Mouse (Mus musculus) midbrain, embryonic 12.5 days (tissue): ENCODE measurements around the gene Mad1l1. TPM values are rescaled to one million over a fixed set of nuclear protein-coding genes. Genes with fewer than 3 reads are reported as not detected.

Experiments
- ATAC-seq: fragments of 200-750 bp; cut with Nextera tagmentation; 2 replicates; pipeline ENCODE4 v1.8.0; 2017; ENCODE audit warnings: low read depth, moderate TSS enrichment, moderate library complexity; ENCODE audit not compliant: low FRiP score
- H3K27ac ChIP-seq: fragments of 300-500 bp; sonication (generic); replicated peaks from 2 replicates; pipeline ENCODE4 v1.5.1; 2016; ENCODE audit warnings: mild to moderate bottlenecking
- H3K27me3 ChIP-seq: fragments of 300-500 bp; sonication (generic); 2 replicates; pipeline ENCODE4 v1.6.1; 2016; ENCODE audit warnings: mild to moderate bottlenecking
- H3K36me3 ChIP-seq: fragments of 300-500 bp; sonication (generic); 2 replicates; pipeline ENCODE4 v1.6.1; 2016
- H3K4me1 ChIP-seq: fragments of 300-500 bp; sonication (generic); 2 replicates; pipeline ENCODE4 v1.6.1; 2016
- H3K4me2 ChIP-seq: fragments of 300-500 bp; sonication (generic); replicated peaks from 2 replicates; pipeline ENCODE4 v1.6.1; 2016; ENCODE audit warnings: mild to moderate bottlenecking, moderate library complexity
- H3K4me3 ChIP-seq: fragments of 300-500 bp; sonication (generic); 2 replicates; pipeline ENCODE4 v1.5.1; 2016; ENCODE audit warnings: mild to moderate bottlenecking
- H3K9ac ChIP-seq: fragments of 300-500 bp; sonication (generic); replicated peaks from 2 replicates; pipeline ENCODE4 v1.6.1; 2016; ENCODE audit warnings: mild to moderate bottlenecking, moderate library complexity
- H3K9me3 ChIP-seq: fragments of 300-500 bp; sonication (generic); 2 replicates; pipeline ENCODE4 v1.6.1; 2016; ENCODE audit warnings: mild to moderate bottlenecking
- WGBS: fragments of 180-500 bp; shearing (Covaris S2); methylation state at CpG from one replicate; pipeline ENCODE4 v1.1.7; 2016; 5-methylcytosine and 5-hydroxymethylcytosine counted together
- polyA plus RNA-seq: library from polyadenylated mRNA; unstranded; fragments of >200 nt; fragmentation: Nextera tagmentation; extraction: Ambion mirVana; gene quantifications from 2 replicates; pipeline ENCODE4 v1.2.1, GENCODE M21; 2016

The Mad1l1 gene
- polyA plus RNA-seq, 1 experiment from 2014 or later = 48.7 TPM

DNA sequence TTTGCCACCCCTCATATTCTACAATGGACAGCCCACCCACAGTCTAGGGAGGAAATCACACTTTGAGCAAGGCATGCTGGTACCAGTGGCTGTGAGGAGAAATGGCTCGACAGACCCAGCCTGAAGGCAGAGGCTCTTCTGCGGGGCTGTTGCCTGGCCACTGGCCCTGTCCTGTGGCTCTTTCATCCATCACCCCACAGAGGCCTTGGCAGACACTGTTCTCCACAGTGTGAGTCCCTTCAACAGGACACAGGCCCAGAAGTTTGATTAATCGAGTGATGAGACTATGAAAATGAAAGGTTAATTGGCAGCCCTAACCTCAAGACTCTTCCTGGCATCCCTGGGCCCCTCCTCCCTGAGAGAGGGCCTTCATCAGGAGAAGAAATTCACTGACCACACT, 253.3 kb downstream of the Mad1l1 start:
- 84% methylated on average over 3 of the region's 3 CpGs for WGBS

GRCm38 (mm10) chr5:140066769-140067168, 254.6 kb downstream of the Mad1l1 start:
- Histone ChIP-seq H3K4me2 (no peak overlapping the region), H3K9ac (no peak overlapping the region), H3K36me3 (0 out of 2 replicates have a peak, but pooled peaks cover 4% of the 10 kb centered on the region), H3K4me1 (peaks cover 18% of the 10 kb centered on the region; the same call in 1 of the 2 replicates), H3K4me3 (no peak overlapping the region), H3K9me3 (no peaks in the 10 kb centered on the region), H3K27me3 (no peaks in the 10 kb centered on the region), H3K27ac (no peak overlapping the region)
- ATAC-seq = no peak
- WGBS = 82% methylated on average over 8 of the region's 8 CpGs

More for the DNA sequence above, 253.3 kb downstream of the Mad1l1 start:
- Histone ChIP-seq H3K4me1 (peaks cover 18% of the 10 kb centered on the region), H3K27me3 (no peaks in the 10 kb centered on the region), H3K4me2 (no peak overlapping the region), H3K4me3 (no peak overlapping the region), H3K27ac (no peak overlapping the region), H3K9me3 (no peaks in the 10 kb centered on the region), H3K36me3 (0 out of 2 replicates have a peak, but pooled peaks cover 4% of the 10 kb centered on the region), H3K9ac (no peak overlapping the region)
- ATAC-seq = no peak

DNA sequence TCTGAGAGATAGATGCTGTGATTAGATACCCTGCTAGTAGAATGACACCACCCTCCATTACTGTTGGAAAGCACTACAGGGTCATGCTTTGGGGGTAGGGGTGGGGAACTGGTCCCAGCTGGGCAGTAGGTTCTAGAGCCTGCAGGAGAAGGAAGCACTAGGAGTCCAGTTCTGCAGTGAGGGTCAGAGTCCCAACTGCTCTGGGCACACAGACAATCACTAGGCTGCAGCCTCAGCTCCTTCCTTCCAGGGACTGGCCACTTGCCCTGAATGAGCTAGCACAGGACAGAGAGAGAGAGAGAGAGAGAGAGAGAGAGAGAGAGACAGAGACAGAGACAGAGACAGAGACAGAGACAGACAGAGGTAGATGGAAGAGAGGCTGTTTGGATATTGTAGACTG, 255.1 kb downstream of the Mad1l1 start:
- H3K27me3 ChIP-seq = no peaks in the 10 kb centered on the region
- no peak overlapping the region for H3K4me3 ChIP-seq
- ATAC-seq = no peak
- H3K9ac ChIP-seq = no peak overlapping the region
- no peak overlapping the region for H3K27ac ChIP-seq
- 0 out of 2 replicates have a peak, but pooled peaks cover 4% of the 10 kb centered on the region for H3K36me3 ChIP-seq
- no peak overlapping the region for H3K4me2 ChIP-seq
- H3K4me1 ChIP-seq = peaks cover 18% of the 10 kb centered on the region; the same call in 1 of the 2 replicates
- H3K9me3 ChIP-seq = no peaks in the 10 kb centered on the region

DNA sequence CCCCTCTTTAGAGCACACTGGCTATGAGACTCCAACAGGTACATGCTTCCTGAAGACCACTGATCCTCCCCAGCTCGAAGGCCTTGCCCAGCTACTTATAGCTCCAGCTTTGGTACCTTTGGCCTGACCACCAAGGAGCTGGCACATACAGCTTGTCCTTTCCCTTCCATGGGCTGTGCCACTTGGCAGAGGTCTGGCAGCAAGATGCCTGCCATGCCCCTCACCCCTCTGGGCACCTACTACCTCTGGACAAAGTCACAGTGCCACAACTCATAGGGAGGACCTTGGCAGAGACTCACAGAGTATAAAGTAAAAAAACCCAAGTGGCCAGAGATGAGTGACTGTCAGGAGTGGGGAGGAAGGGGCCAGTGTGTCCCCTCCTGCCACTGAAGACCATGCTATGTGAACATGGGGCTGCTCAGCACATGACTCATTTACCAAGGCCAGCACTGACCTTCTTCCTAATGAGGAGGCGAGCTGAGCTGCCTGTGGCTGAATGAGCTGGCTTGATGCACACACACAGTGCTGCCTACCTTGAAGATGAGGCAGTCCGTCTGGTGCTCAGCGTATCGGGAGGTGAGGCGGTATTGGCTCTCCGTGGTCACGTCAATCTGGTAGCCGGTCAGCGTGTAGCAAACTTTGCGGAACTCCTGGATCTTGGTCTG, 255.9 kb downstream of the Mad1l1 start:
- 95% methylated on average over 11 of the region's 11 CpGs for WGBS
- no peak for ATAC-seq
- Histone ChIP-seq H3K4me2 (no peak overlapping the region), H3K9ac (no peak overlapping the region), H3K4me3 (no peak overlapping the region), H3K36me3 (0 out of 2 replicates have a peak, but pooled peaks cover 4% of the 10 kb centered on the region), H3K27me3 (no peaks in the 10 kb centered on the region), H3K27ac (no peak overlapping the region), H3K9me3 (no peaks in the 10 kb centered on the region), H3K4me1 (peaks cover 18% of the 10 kb centered on the region; the same call in 1 of the 2 replicates)

DNA sequence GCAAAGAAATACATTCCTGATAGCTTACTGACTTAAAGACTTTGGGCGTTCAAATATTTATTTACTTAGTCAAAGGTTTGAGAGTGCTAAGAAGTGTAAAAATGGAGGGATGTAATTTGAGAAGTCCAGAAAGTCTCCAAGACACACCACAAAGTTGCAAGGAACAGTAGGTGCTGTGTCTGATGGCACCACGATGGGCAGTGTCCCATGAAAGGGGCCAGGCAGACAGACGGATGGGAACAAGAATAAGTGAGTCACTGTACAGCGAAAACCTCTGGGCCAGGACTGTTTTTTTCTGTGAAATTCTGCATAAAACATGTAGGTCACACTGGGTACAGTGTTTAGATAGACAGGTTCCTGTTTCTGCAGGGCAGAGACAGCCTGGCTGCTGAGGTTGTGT, 256.8 kb downstream of the Mad1l1 start:
- Histone ChIP-seq H3K4me1 (peaks cover 18% of the 10 kb centered on the region; the same call in 1 of the 2 replicates), H3K36me3 (0 out of 2 replicates have a peak, but pooled peaks cover 4% of the 10 kb centered on the region), H3K27me3 (no peaks in the 10 kb centered on the region), H3K27ac (no peak overlapping the region), H3K9me3 (no peaks in the 10 kb centered on the region), H3K9ac (no peak overlapping the region), H3K4me3 (no peak overlapping the region), H3K4me2 (no peak overlapping the region)
- 81% methylated on average over 4 of the region's 4 CpGs for WGBS
- no peak for ATAC-seq

DNA sequence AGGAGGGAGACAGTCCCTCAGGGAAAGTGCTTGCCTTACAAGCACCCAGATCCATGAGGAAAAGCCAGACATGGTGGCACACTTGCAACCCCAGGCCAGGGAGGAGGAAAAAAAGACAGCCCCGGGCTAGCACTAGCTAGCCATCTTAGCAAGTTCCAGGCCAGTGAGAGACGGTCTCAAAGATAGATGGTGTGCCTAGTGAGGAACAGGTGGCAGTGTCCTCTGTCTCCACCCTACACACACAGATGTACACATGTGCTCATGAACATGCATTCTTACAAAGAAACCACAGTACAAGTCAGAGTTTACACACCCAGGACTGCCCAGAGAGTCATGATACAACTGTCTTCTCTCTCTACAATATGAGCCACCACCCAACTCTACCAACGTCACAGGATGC, 258.5 kb downstream of the Mad1l1 start:
- WGBS = 91% methylated on average over 3 of the region's 3 CpGs
- H3K4me1 ChIP-seq = peaks cover 5% of the 10 kb centered on the region; the same call in 1 of the 2 replicates
- no peak overlapping the region for H3K27ac ChIP-seq
- H3K4me2 ChIP-seq = no peak overlapping the region
- H3K9me3 ChIP-seq = no peaks in the 10 kb centered on the region
- ATAC-seq = no peak
- 0 out of 2 replicates have a peak, but pooled peaks cover 4% of the 10 kb centered on the region for H3K36me3 ChIP-seq
- no peak overlapping the region for H3K9ac ChIP-seq
- H3K4me3 ChIP-seq = no peak overlapping the region
- H3K27me3 ChIP-seq = no peaks in the 10 kb centered on the region

DNA sequence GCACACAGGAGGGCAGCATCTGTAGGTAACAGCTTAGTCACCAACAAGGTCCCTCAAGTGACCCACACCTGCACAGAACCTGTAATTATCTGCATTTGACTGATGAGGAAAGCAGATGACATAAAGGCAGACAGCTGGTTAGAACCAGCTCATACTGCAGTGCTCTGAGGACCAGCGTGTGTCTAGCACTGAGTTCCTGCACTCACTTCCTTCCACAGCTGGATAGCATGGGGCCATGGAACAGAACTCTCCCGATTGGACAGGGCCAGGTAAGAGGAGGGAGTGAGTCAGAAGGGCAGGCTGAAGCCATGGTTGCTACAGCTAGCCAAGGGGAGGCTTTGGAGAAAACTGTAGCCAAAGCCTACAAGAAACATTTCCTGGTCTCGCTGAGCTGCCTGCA, 259.0 kb downstream of the Mad1l1 start:
- H3K36me3 ChIP-seq = 0 out of 2 replicates have a peak, but pooled peaks cover 4% of the 10 kb centered on the region
- no peak overlapping the region for H3K4me2 ChIP-seq
- H3K27me3 ChIP-seq = no peaks in the 10 kb centered on the region
- no peak overlapping the region for H3K27ac ChIP-seq
- H3K9ac ChIP-seq = no peak overlapping the region
- no peaks in the 10 kb centered on the region for H3K9me3 ChIP-seq
- no peak for ATAC-seq
- H3K4me3 ChIP-seq = no peak overlapping the region
- H3K4me1 ChIP-seq = peaks cover 3% of the 10 kb centered on the region; the same call in 1 of the 2 replicates
- 73% methylated on average over 3 of the region's 3 CpGs for WGBS

GRCm38 (mm10) chr5:140061296-140061879, 260.0 kb downstream of the Mad1l1 start:
- Histone ChIP-seq H3K9me3 (no peaks in the 10 kb centered on the region), H3K36me3 (0 out of 2 replicates have a peak, but pooled peaks cover 4% of the 10 kb centered on the region), H3K9ac (no peak overlapping the region), H3K4me1 (no peaks in the 10 kb centered on the region), H3K27me3 (no peaks in the 10 kb centered on the region), H3K27ac (no peak overlapping the region), H3K4me2 (no peak overlapping the region), H3K4me3 (no peak overlapping the region)
- ATAC-seq = no peak
- WGBS = 82% methylated on average over 6 of the region's 6 CpGs

- Histone ChIP-seq H3K9ac (no peak overlapping the region), H3K27me3 (no peaks in the 10 kb centered on the region), H3K4me1 (no peaks in the 10 kb centered on the region; the same call in 1 of the 2 replicates), H3K4me3 (no peak overlapping the region), H3K4me2 (no peak overlapping the region), H3K27ac (no peak overlapping the region), H3K36me3 (no peaks in the 10 kb centered on the region), H3K9me3 (no peaks in the 10 kb centered on the region)
- 91% methylated on average over 3 of the region's 3 CpGs for WGBS
- ATAC-seq = no peak
These were observed 265.1 kb downstream of the Mad1l1 start for GRCm38 (mm10) chr5:140056291-140056690.

DNA sequence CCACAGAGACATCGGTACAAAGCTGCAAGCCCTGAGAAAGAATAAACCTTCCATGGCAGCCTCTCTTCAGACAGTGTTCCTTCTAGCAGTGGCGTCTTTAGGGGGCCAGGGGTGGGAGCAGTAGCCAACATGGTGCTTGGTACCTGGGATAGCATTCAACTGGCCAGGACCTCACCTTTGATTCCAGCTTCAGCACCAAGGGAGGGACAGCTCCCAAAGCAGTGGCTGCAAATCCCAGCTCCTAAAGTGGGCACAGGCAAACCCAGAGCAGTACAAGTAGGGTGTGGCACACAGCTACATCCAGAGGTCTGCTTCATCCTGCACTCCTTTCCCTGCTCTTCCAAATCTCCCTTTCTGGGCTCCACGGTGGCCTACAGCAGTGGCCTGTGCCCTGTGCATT, 265.9 kb downstream of the Mad1l1 start:
- ATAC-seq = no peak
- Histone ChIP-seq H3K27me3 (no peaks in the 10 kb centered on the region), H3K27ac (no peak overlapping the region), H3K4me3 (no peak overlapping the region), H3K4me2 (no peak overlapping the region), H3K9me3 (no peaks in the 10 kb centered on the region), H3K36me3 (no peaks in the 10 kb centered on the region), H3K9ac (no peak overlapping the region), H3K4me1 (no peaks in the 10 kb centered on the region; the same call in 1 of the 2 replicates)
- 87% methylated on average over 3 of the region's 3 CpGs for whole genome bisulfite sequencing

DNA sequence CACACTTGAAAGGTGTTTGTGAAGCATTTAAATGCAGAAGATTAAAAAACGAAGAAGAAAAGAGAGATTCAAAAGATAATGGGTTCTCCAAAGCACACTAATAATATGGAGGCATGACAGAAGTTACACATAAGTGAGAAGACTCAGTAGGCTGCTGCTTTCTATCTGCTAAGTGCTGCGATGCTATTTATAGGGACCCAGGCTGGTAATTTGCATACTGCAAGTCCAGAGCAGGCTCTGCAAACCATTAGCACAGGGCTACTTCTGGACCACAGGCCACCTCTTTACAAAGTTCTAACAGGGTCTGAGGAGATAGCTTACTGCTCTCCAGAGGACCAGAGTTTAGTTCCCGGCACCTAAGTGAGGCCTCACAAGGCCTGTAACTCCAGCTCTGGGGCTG, 267.7 kb downstream of the Mad1l1 start:
- no peaks in the 10 kb centered on the region; the same call in 1 of the 2 replicates for H3K4me1 ChIP-seq

DNA sequence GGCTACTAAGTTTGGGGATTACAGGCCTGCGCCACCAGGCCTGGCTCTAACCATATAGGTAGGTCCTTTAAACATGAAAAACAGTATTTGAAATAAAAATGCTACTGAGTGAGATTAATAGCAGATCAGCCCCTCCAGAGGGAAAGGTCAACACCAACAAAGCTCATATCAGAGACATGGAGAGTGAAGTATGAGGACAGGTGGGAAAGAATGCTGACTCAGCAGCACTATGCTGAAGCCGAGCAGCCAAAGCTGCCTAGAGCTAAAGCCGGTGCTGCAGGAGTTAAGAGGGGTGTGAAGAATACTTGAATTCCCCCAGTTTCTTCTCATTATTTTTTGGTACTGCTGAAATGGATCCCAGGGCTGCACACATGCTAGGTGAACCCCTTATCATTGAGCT, 268.9 kb downstream of the Mad1l1 start:
- ATAC-seq = no peak
- WGBS = 88% methylated on average over 3 of the region's 3 CpGs
- no peaks in the 10 kb centered on the region; the same call in 1 of the 2 replicates for H3K4me1 ChIP-seq
- no peaks in the 10 kb centered on the region for H3K9me3 ChIP-seq
- no peak overlapping the region for H3K4me2 ChIP-seq
- no peaks in the 10 kb centered on the region for H3K36me3 ChIP-seq
- no peak overlapping the region for H3K4me3 ChIP-seq
- no peaks in the 10 kb centered on the region for H3K27me3 ChIP-seq
- H3K27ac ChIP-seq = no peak overlapping the region
- H3K9ac ChIP-seq = no peak overlapping the region

More for the DNA sequence above, 267.7 kb downstream of the Mad1l1 start:
- Histone ChIP-seq H3K36me3 (no peaks in the 10 kb centered on the region), H3K4me2 (no peak overlapping the region), H3K9me3 (no peaks in the 10 kb centered on the region), H3K4me3 (no peak overlapping the region), H3K9ac (no peak overlapping the region), H3K27me3 (no peaks in the 10 kb centered on the region), H3K27ac (no peak overlapping the region)
- ATAC-seq = no peak
- 78% methylated on average over 3 of the region's 3 CpGs for WGBS
